Mouse (Mus musculus) bone marrow, adult 2 months (tissue): ENCODE measurements around the gene Tfcp2l1.

Source experiments
- CTCF ChIP-seq: fragments of 200-500 bp; IDR thresholded peaks from 2 replicates; pipeline ENCODE4 v1.5.1; 2011; ENCODE audit warnings: low read length, control low read depth; ENCODE audit not compliant: control insufficient read depth, insufficient read depth
- POLR2A ChIP-seq: fragments of 200-500 bp; IDR thresholded peaks from 2 replicates; pipeline ENCODE4 v1.6.1; 2011; ENCODE audit warnings: low read depth, mild to moderate bottlenecking, control low read depth, low read length, borderline replicate concordance; ENCODE audit not compliant: control insufficient read depth

- TF ChIP-seq CTCF (no peak), POLR2A (no peak)
Measured at GRCm38 (mm10) chr1:118589721-118590120, 38.0 kb upstream of the Tfcp2l1 start.
